Comparison of ENCODE assay signal across 13 mouse cellular contexts in genomic region chr5:39758890-39759475, GRCm38 (mm10). TPM values are rescaled to one million over a fixed set of nuclear protein-coding genes. Genes with fewer than 3 reads are reported as not detected.
DNase-seq lines count a peak whose midpoint lies in the region; ATAC-seq and TF ChIP-seq lines count a peak whose summit lies in the region.
"Had no signal": no experiment of that assay in that cellular context is flagged by ENCODE, and none has a peak within 500 bp of the region (broad histone marks: within the 10 kb centered on the region; RNA-seq: fewer than 3 reads in every experiment).

No protein-coding gene starts in this region.

- DNase-seq in kidney, postnatal 0 days (ENCODE audit: low spot score), result peak; percentile 22
- peak; percentile 11 for DNase-seq in brain, adult 2 months (ENCODE audit: low read depth, low spot score)
- peak; percentile 58 for DNase-seq in lung, postnatal 0 days (ENCODE audit: low spot score)
- no peak for DNase-seq in cerebellum, postnatal 4 days (ENCODE audit: low spot score in 2 of 2)
- DNase-seq in liver, embryonic 11.5 days (ENCODE audit: low spot score), result no peak
- DNase-seq: adrenal gland, adult 2 months; thymus, postnatal 4 days had no signal

- H3K4me2 ChIP-seq in kidney, postnatal 0 days (ENCODE audit: low read length), result no peak overlapping the region
- no peak overlapping the region for H3K4me2 ChIP-seq in kidney, embryonic 15.5 days
- H3K4me2 ChIP-seq in heart, embryonic 14.5 days (ENCODE audit: low read length), result no peak overlapping the region
- no peak overlapping the region for H3K4me2 ChIP-seq in lung, postnatal 0 days (replicated peaks; ENCODE audit: low read depth, low read length)
- H3K4me2 ChIP-seq in liver, embryonic 11.5 days, result no peak overlapping the region
- H3K4me2 ChIP-seq: liver, embryonic 15.5 days; midbrain, embryonic 12.5 days; stomach, embryonic 15.5 days had no signal

- WGBS in kidney, postnatal 0 days, result 62% methylated on average over 2 of the region's 2 CpGs
- 68% methylated on average over 2 of the region's 2 CpGs for WGBS in kidney, embryonic 15.5 days
- WGBS in heart, embryonic 14.5 days, result 38% methylated on average over 2 of the region's 2 CpGs
- WGBS in lung, postnatal 0 days, result 34% methylated on average over 2 of the region's 2 CpGs
- WGBS in liver, embryonic 11.5 days, result 73% methylated on average over 2 of the region's 2 CpGs

- H3K4me1 ChIP-seq in kidney, postnatal 0 days (replicated peaks; ENCODE audit: insufficient read depth, low read length), result no peaks in the 10 kb centered on the region
- H3K4me1 ChIP-seq in kidney, embryonic 15.5 days, result no peaks in the 10 kb centered on the region
- peaks cover 0 to 10% of the 10 kb centered on the region in 2 experiments; a peak in 2 of 4 replicates for H3K4me1 ChIP-seq in heart, embryonic 14.5 days (ENCODE audit: control insufficient read depth in 2 of 2, insufficient read depth in 2 of 2, low read length in 2 of 2)
- no peaks in the 10 kb centered on the region for H3K4me1 ChIP-seq in lung, postnatal 0 days (ENCODE audit: insufficient read depth, low read depth, low read length)
- H3K4me1 ChIP-seq in liver, embryonic 11.5 days (replicated peaks; ENCODE audit: control insufficient read depth, insufficient read depth, low read length), result no peaks in the 10 kb centered on the region
- H3K4me1 ChIP-seq: liver, embryonic 15.5 days; midbrain, embryonic 12.5 days; stomach, embryonic 15.5 days had no signal

- H3K27ac ChIP-seq in kidney, postnatal 0 days, result no peak overlapping the region
- no peak overlapping the region for H3K27ac ChIP-seq in kidney, embryonic 15.5 days
- peak overlapping the region; percentile 53 to 64; a peak in 3 of 4 replicates for H3K27ac ChIP-seq in heart, embryonic 14.5 days (replicated peaks in 1 of 2; ENCODE audit: control insufficient read depth in 1 of 2, insufficient read depth in 1 of 2, low read depth in 2 of 2, low read length in 2 of 2)
- H3K27ac ChIP-seq in lung, postnatal 0 days (ENCODE audit: low read length), result no peak overlapping the region
- no peak overlapping the region for H3K27ac ChIP-seq in liver, embryonic 11.5 days (ENCODE audit: low read depth, low read length)
- H3K27ac ChIP-seq: liver, embryonic 15.5 days; midbrain, embryonic 12.5 days; stomach, embryonic 15.5 days had no signal

- H3K27me3 ChIP-seq in kidney, postnatal 0 days (ENCODE audit: insufficient read depth, low read length), result no peaks in the 10 kb centered on the region
- no peaks in the 10 kb centered on the region for H3K27me3 ChIP-seq in kidney, embryonic 15.5 days
- H3K27me3 ChIP-seq in heart, embryonic 14.5 days (ENCODE audit: control insufficient read depth, insufficient read depth, low read length), result no peaks in the 10 kb centered on the region
- no peaks in the 10 kb centered on the region for H3K27me3 ChIP-seq in lung, postnatal 0 days (replicated peaks; ENCODE audit: insufficient read depth, low read length)
- no peaks in the 10 kb centered on the region for H3K27me3 ChIP-seq in liver, embryonic 11.5 days (replicated peaks; ENCODE audit: control insufficient read depth, insufficient read depth, low read length)
- H3K27me3 ChIP-seq: liver, embryonic 15.5 days; stomach, embryonic 15.5 days had no signal

- no peaks in the 10 kb centered on the region for H3K9me3 ChIP-seq in kidney, postnatal 0 days (replicated peaks; ENCODE audit: low read length)
- no peaks in the 10 kb centered on the region for H3K9me3 ChIP-seq in kidney, embryonic 15.5 days (replicated peaks)
- no peaks in the 10 kb centered on the region for H3K9me3 ChIP-seq in heart, embryonic 14.5 days (ENCODE audit: control insufficient read depth, low read length)
- no peaks in the 10 kb centered on the region for H3K9me3 ChIP-seq in lung, postnatal 0 days (ENCODE audit: low read length)
- no peaks in the 10 kb centered on the region for H3K9me3 ChIP-seq in liver, embryonic 11.5 days (ENCODE audit: control insufficient read depth, low read length)
- H3K9me3 ChIP-seq: liver, embryonic 15.5 days; midbrain, embryonic 12.5 days; stomach, embryonic 15.5 days had no signal

- no peak overlapping the region for H3K4me3 ChIP-seq in kidney, postnatal 0 days (replicated peaks; ENCODE audit: low read depth, low read length)
- no peak overlapping the region for H3K4me3 ChIP-seq in kidney, embryonic 15.5 days (replicated peaks)
- H3K4me3 ChIP-seq in heart, embryonic 14.5 days (ENCODE audit: control insufficient read depth in 1 of 2, insufficient read depth in 1 of 2, low read depth in 1 of 2, low read length in 2 of 2), result no peak overlapping the region
- no peak overlapping the region for H3K4me3 ChIP-seq in lung, postnatal 0 days (ENCODE audit: low read depth, low read length)
- H3K4me3 ChIP-seq in liver, embryonic 11.5 days (ENCODE audit: low read depth, low read length), result no peak overlapping the region
- H3K4me3 ChIP-seq: erythroblast, embryonic 14.5 days; liver, embryonic 15.5 days; midbrain, embryonic 12.5 days; stomach, embryonic 15.5 days had no signal

- no peak overlapping the region for H3K9ac ChIP-seq in kidney, postnatal 0 days (ENCODE audit: low read depth, low read length)
- H3K9ac ChIP-seq in kidney, embryonic 15.5 days, result no peak overlapping the region
- no peak overlapping the region for H3K9ac ChIP-seq in heart, embryonic 14.5 days (ENCODE audit: low read length)
- no peak overlapping the region for H3K9ac ChIP-seq in lung, postnatal 0 days (replicated peaks; ENCODE audit: low read depth)
- H3K9ac ChIP-seq in liver, embryonic 11.5 days (ENCODE audit: low read depth, low read length), result no peak overlapping the region
- H3K9ac ChIP-seq: liver, embryonic 15.5 days; midbrain, embryonic 12.5 days; stomach, embryonic 15.5 days had no signal

- TF ChIP-seq CTCF in kidney, postnatal 0 days (IDR thresholded peaks at IDR 0.05; ENCODE audit: low read depth), result no peak
- TF ChIP-seq CTCF in lung, postnatal 0 days (IDR thresholded peaks at IDR 0.05), result no peak

- no peak for ATAC-seq in kidney, postnatal 0 days (replicated peaks; ENCODE audit: low FRiP score, low read depth)
- no peak for ATAC-seq in kidney, embryonic 15.5 days (replicated peaks; ENCODE audit: low FRiP score)
- ATAC-seq in heart, embryonic 14.5 days (ENCODE audit: insufficient number of reproducible peaks, insufficient read depth, low FRiP score, low read depth), result peak; percentile 50; the same call in 1 of the 2 replicates
- ATAC-seq in lung, postnatal 0 days, result no peak; the same call in 1 of the 2 replicates
- no peak for ATAC-seq in liver, embryonic 11.5 days (replicated peaks; ENCODE audit: low FRiP score)

- no peak for TF ChIP-seq EP300 in lung, postnatal 0 days (IDR thresholded peaks at IDR 0.05)

- no peaks in the 10 kb centered on the region for H3K36me3 ChIP-seq in kidney, postnatal 0 days (ENCODE audit: insufficient read depth, low read length)
- no peaks in the 10 kb centered on the region for H3K36me3 ChIP-seq in kidney, embryonic 15.5 days
- H3K36me3 ChIP-seq in heart, embryonic 14.5 days (ENCODE audit: control insufficient read depth, insufficient read depth, low read length), result no peaks in the 10 kb centered on the region
- no peaks in the 10 kb centered on the region for H3K36me3 ChIP-seq in lung, postnatal 0 days (ENCODE audit: insufficient read depth, low read length)
- no peaks in the 10 kb centered on the region for H3K36me3 ChIP-seq in liver, embryonic 11.5 days (ENCODE audit: control insufficient read depth, insufficient read depth, low read length)
- H3K36me3 ChIP-seq: liver, embryonic 15.5 days; midbrain, embryonic 12.5 days; stomach, embryonic 15.5 days had no signal

RNA-seq across cellular contexts. Expression of gene Hs3st1, which starts 3.7 kb away (rescaled TPM):
- polyA plus RNA-seq in kidney, postnatal 0 days (2015; fragmentation: Nextera tagmentation; extraction: Ambion mirVana), result 6.4 and 7.0 TPM in 2 replicates
- polyA plus RNA-seq in kidney, embryonic 15.5 days (2015; fragmentation: Nextera tagmentation; extraction: Ambion mirVana), result 4.4 and 5.7 TPM in 2 replicates
- polyA plus RNA-seq in heart, embryonic 14.5 days (2014; fragmentation: Nextera tagmentation; extraction: Ambion mirVana), result 8.8 and 9.3 TPM in 2 replicates
- 14.7 and 17.5 TPM in 2 replicates for polyA plus RNA-seq in lung, postnatal 0 days (2015; fragmentation: Nextera tagmentation; extraction: Ambion mirVana)
- polyA plus RNA-seq in liver, embryonic 11.5 days (2014; fragmentation: Nextera tagmentation; extraction: Ambion mirVana), result 1.4 and 1.7 TPM in 2 replicates

Comparison
In these comparisons a context has a peak if more than half of its experiments do, and no peak if none do; other contexts are left out.
1. DNase-seq: peak in kidney, postnatal 0 days (single experiment), brain, adult 2 months (single experiment) and lung, postnatal 0 days (single experiment); none in cerebellum, postnatal 4 days (0 of 2) and liver, embryonic 11.5 days (single experiment).
2. H3K27ac ChIP-seq: peak in heart, embryonic 14.5 days (2 of 2); none in kidney, postnatal 0 days (single experiment), kidney, embryonic 15.5 days (single experiment), lung, postnatal 0 days (single experiment) and liver, embryonic 11.5 days (single experiment).